Mouse (Mus musculus): ENCODE data around the gene Rerg. TPM values are rescaled to one million over a fixed set of nuclear protein-coding genes. Genes with fewer than 3 reads are reported as not detected.

Rerg gene
- total and polyA plus RNA-seq, 3 experiments, result 0.05 TPM; not detected in 2

DNA sequence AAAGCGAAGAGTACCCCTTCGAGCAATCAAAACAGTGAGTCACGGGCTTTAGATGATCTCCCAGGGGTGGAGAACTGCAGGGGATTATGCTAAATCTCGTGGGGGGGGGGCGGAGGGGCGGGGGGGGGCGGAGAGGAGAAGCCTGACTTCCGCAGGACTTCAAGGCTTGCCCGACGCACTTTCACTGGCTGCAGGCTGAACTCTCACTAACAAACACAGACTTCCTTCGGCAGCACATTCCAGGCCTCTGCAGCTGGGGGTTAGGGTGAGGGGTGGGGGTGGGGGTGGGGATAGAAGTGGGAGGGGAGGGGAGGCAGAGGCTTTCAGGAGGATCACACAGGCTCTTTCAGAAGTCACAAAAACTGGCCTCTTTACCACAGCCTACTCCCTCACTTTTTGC is 27.5 kb downstream of the Rerg start:
- peaks cover 62% of the 10 kb centered on the region for H3K9me3 ChIP-seq (replicated peaks)
- DNase-seq (ENCODE audit: low spot score), result no peak
- no peak overlapping the region for H3K4me3 ChIP-seq (ENCODE audit: low read depth, low read length)
- no peak for ATAC-seq (ENCODE audit: extremely low read depth, insufficient number of reproducible peaks, low FRiP score, poor library complexity, severe bottlenecking)
- H3K4me1 ChIP-seq (ENCODE audit: insufficient read depth, low read depth, low read length), result no peaks in the 10 kb centered on the region
- TF ChIP-seq GATA2 (IDR thresholded peaks at IDR 0.05; ENCODE audit: borderline replicate concordance, low read depth, low read length) (no peak), POLR2AphosphoS5 (IDR thresholded peaks at IDR 0.05; ENCODE audit: insufficient replicate concordance, low read depth, low read length) (no peak), TAL1 (conservative IDR thresholded peaks at IDR 0.05; ENCODE audit: low read depth, low read length) (no peak), GATA1 (IDR thresholded peaks at IDR 0.05; ENCODE audit: borderline replicate concordance, low read length) (no peak), CTCF (IDR thresholded peaks at IDR 0.05; ENCODE audit: low read depth, low read length) (no peak)
- H3K27me3 ChIP-seq (ENCODE audit: insufficient read depth, low read length), result no peaks in the 10 kb centered on the region
- no peaks in the 10 kb centered on the region for H3K36me3 ChIP-seq (replicated peaks)

DNA sequence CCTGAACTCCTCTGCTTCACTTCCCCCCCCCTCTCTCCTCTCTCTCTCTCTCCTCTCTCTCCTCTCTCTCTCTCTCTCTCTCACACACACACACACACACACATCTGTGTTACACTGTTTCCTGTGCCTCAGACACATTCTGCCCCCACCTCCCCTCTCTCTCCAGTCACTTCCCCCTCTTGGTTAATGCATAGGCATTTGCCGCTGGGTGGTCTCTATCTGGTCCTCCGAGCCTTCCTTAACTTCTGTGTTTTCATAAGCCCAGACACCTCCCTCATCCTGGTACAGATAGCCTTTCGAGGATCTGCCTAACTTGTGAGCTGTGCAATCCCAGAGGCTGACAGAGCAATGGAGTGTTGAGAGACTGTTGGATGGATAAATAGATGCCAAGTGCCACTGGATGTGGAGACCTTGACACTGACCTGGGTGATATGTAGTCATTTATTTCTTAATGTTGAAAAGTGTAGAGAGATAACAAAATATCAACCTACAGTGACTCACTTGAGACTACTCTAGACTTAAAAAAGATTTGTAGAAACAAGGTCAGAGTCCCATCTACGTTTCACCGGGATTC is 29.0 kb downstream of the Rerg start:
- Histone ChIP-seq H3K27me3 (ENCODE audit: insufficient read depth, low read length) (no peaks in the 10 kb centered on the region), H3K9me3 (replicated peaks) (peaks cover 58% of the 10 kb centered on the region), H3K36me3 (replicated peaks) (no peaks in the 10 kb centered on the region), H3K4me1 (ENCODE audit: insufficient read depth, low read depth, low read length) (no peaks in the 10 kb centered on the region), H3K4me3 (ENCODE audit: low read depth, low read length) (no peak overlapping the region)
- TF ChIP-seq CTCF (IDR thresholded peaks at IDR 0.05; ENCODE audit: low read depth, low read length), result no peak
- TF ChIP-seq GATA1 (IDR thresholded peaks at IDR 0.05; ENCODE audit: borderline replicate concordance, low read length), result no peak
- TF ChIP-seq TAL1 (conservative IDR thresholded peaks at IDR 0.05; ENCODE audit: low read depth, low read length), result no peak
- no peak for TF ChIP-seq POLR2AphosphoS5 (IDR thresholded peaks at IDR 0.05; ENCODE audit: insufficient replicate concordance, low read depth, low read length)
- no peak for TF ChIP-seq GATA2 (IDR thresholded peaks at IDR 0.05; ENCODE audit: borderline replicate concordance, low read depth, low read length)
- DNase-seq (ENCODE audit: low spot score) (no peak), ATAC-seq (ENCODE audit: extremely low read depth, insufficient number of reproducible peaks, low FRiP score, poor library complexity, severe bottlenecking) (no peak)

DNA sequence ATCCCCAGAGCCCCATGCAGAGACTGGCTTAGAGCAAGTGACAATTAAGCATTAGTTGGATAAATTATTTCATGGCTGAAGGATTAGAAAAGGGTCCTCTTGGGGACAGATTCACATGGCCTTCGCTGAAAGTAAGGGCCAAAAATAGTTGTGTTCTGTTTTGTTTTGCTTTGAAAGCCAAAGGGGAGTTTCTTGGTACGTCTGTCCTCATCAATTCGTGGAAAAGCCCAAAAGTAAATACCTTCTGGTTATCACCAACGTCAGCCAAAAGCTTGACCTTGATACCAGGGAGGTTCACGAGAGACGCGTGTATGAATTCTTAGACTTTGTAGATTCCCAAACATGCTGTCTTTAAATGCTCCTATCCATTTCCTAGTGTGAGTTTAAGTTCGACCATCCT is 31.5 kb downstream of the Rerg start:
- no peaks in the 10 kb centered on the region for H3K4me1 ChIP-seq (ENCODE audit: insufficient read depth, low read depth, low read length)
- no peaks in the 10 kb centered on the region for H3K36me3 ChIP-seq (replicated peaks)
- H3K27me3 ChIP-seq (ENCODE audit: insufficient read depth, low read length), result no peaks in the 10 kb centered on the region
- TF ChIP-seq TAL1 (conservative IDR thresholded peaks at IDR 0.05; ENCODE audit: low read depth, low read length) (no peak), GATA2 (IDR thresholded peaks at IDR 0.05; ENCODE audit: borderline replicate concordance, low read depth, low read length) (no peak), CTCF (IDR thresholded peaks at IDR 0.05; ENCODE audit: low read depth, low read length) (no peak), GATA1 (IDR thresholded peaks at IDR 0.05; ENCODE audit: borderline replicate concordance, low read length) (no peak), POLR2AphosphoS5 (IDR thresholded peaks at IDR 0.05; ENCODE audit: insufficient replicate concordance, low read depth, low read length) (no peak)
- H3K4me3 ChIP-seq (ENCODE audit: low read depth, low read length), result no peak overlapping the region
- H3K9me3 ChIP-seq (replicated peaks), result peaks cover 47% of the 10 kb centered on the region
- ATAC-seq (ENCODE audit: extremely low read depth, insufficient number of reproducible peaks, low FRiP score, poor library complexity, severe bottlenecking), result no peak
- no peak for DNase-seq (ENCODE audit: low spot score)

- no peak for DNase-seq (ENCODE audit: low spot score)
- no peak for TF ChIP-seq POLR2AphosphoS5 (IDR thresholded peaks at IDR 0.05; ENCODE audit: insufficient replicate concordance, low read depth, low read length)
- no peak for TF ChIP-seq CTCF (IDR thresholded peaks at IDR 0.05; ENCODE audit: low read depth, low read length)
- TF ChIP-seq GATA1 (IDR thresholded peaks at IDR 0.05; ENCODE audit: borderline replicate concordance, low read length), result no peak
- no peak for TF ChIP-seq TAL1 (conservative IDR thresholded peaks at IDR 0.05; ENCODE audit: low read depth, low read length)
- no peak for TF ChIP-seq GATA2 (IDR thresholded peaks at IDR 0.05; ENCODE audit: borderline replicate concordance, low read depth, low read length)
- no peak overlapping the region for H3K4me3 ChIP-seq (ENCODE audit: low read depth, low read length)
- no peaks in the 10 kb centered on the region for H3K27me3 ChIP-seq (ENCODE audit: insufficient read depth, low read length)
- no peak for ATAC-seq (ENCODE audit: extremely low read depth, insufficient number of reproducible peaks, low FRiP score, poor library complexity, severe bottlenecking)
- no peaks in the 10 kb centered on the region for H3K4me1 ChIP-seq (ENCODE audit: insufficient read depth, low read depth, low read length)
- H3K9me3 ChIP-seq (replicated peaks), result peaks cover 48% of the 10 kb centered on the region
- no peaks in the 10 kb centered on the region for H3K36me3 ChIP-seq (replicated peaks)
Observed at GRCm38 (mm10) chr6:137138391-137138790, 31.9 kb downstream of the Rerg start.

DNA sequence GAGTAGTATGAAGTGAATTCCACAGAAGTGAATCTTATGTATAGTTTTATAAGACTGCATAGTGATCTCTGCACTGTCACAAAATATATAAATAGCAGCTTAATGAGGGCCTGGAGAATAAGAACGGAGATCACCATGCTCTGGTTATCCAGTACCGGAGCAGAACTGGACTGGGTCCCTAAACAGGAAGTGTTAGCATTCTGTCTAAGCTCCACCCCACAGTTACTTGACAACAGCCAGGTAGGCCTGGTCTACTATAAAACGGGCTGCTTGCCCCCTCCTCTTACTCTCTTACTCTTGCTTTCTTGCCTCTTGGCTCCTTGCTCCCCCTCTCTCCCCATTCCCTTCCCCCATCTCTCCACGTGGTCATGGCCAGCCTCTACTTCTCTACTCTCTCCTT is 33.9 kb downstream of the Rerg start:
- Histone ChIP-seq H3K9me3 (replicated peaks) (peaks cover 62% of the 10 kb centered on the region), H3K4me1 (ENCODE audit: insufficient read depth, low read depth, low read length) (no peaks in the 10 kb centered on the region), H3K36me3 (replicated peaks) (no peaks in the 10 kb centered on the region), H3K4me3 (ENCODE audit: low read depth, low read length) (no peak overlapping the region), H3K27me3 (ENCODE audit: insufficient read depth, low read length) (no peaks in the 10 kb centered on the region)
- DNase-seq (ENCODE audit: low spot score) (no peak), ATAC-seq (ENCODE audit: extremely low read depth, insufficient number of reproducible peaks, low FRiP score, poor library complexity, severe bottlenecking) (no peak)
- TF ChIP-seq CTCF (IDR thresholded peaks at IDR 0.05; ENCODE audit: low read depth, low read length), result no peak
- TF ChIP-seq GATA2 (IDR thresholded peaks at IDR 0.05; ENCODE audit: borderline replicate concordance, low read depth, low read length), result no peak
- no peak for TF ChIP-seq POLR2AphosphoS5 (IDR thresholded peaks at IDR 0.05; ENCODE audit: insufficient replicate concordance, low read depth, low read length)
- TF ChIP-seq TAL1 (conservative IDR thresholded peaks at IDR 0.05; ENCODE audit: low read depth, low read length), result no peak
- no peak for TF ChIP-seq GATA1 (IDR thresholded peaks at IDR 0.05; ENCODE audit: borderline replicate concordance, low read length)

DNA sequence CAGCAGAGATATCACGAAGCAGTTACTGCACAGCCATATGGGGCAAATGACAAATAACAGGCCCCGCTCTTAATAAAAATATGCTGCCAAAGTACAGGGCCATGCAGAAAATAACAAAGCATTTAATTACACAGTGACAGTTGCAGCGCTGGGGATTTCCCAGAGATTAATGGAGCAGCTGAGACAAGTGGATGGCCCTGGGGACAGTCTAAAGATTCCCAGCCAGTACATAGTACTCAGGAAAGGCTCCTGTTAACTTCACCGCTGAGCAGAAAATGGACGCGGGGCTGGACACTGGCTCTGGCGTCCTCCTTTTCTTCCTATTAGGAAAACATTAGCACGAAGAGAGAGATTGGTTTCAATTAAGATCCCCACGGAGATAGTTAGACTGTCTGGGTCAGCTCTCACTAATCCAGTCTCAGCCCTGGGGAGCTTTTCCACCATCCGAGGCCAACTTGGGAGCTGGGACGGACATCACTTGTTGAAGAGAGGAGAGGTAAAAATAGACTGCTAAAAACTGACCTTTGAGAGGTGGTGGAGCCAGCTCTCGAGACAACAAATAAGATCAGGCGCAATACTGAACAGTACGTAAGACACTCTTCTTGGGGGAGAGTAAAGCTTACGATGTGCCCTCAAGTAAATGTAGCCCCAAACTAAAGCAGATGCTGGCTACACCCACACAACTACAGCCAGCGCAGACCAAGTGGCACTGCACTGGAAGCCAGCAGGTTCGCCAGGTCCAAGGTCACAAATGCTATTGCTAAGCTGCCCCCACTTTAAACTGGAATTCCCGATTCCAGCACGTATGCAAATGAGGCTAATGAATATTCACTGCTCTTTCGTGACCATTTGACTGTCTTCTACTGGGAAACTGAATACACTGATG is 34.5 kb downstream of the Rerg start:
- TF ChIP-seq GATA1 (IDR thresholded peaks at IDR 0.05; ENCODE audit: borderline replicate concordance, low read length) (no peak), GATA2 (IDR thresholded peaks at IDR 0.05; ENCODE audit: borderline replicate concordance, low read depth, low read length) (no peak), TAL1 (conservative IDR thresholded peaks at IDR 0.05; ENCODE audit: low read depth, low read length) (no peak), POLR2AphosphoS5 (IDR thresholded peaks at IDR 0.05; ENCODE audit: insufficient replicate concordance, low read depth, low read length) (no peak), CTCF (IDR thresholded peaks at IDR 0.05; ENCODE audit: low read depth, low read length) (no peak)
- peaks cover 59% of the 10 kb centered on the region for H3K9me3 ChIP-seq (replicated peaks)
- no peaks in the 10 kb centered on the region for H3K36me3 ChIP-seq (replicated peaks)
- H3K4me3 ChIP-seq (ENCODE audit: low read depth, low read length), result no peak overlapping the region
- H3K4me1 ChIP-seq (ENCODE audit: insufficient read depth, low read depth, low read length), result no peaks in the 10 kb centered on the region
- DNase-seq (ENCODE audit: low spot score), result no peak
- no peaks in the 10 kb centered on the region for H3K27me3 ChIP-seq (ENCODE audit: insufficient read depth, low read length)
- ATAC-seq (ENCODE audit: extremely low read depth, insufficient number of reproducible peaks, low FRiP score, poor library complexity, severe bottlenecking), result no peak

All from G1E (cell line).